Mouse (Mus musculus) heart, embryonic 12.5 days (tissue): Measurements from ENCODE around the gene Sec24d. TPM values are rescaled to one million over a fixed set of nuclear protein-coding genes. Genes with fewer than 3 reads are reported as not detected.

Experiments used
- ATAC-seq: fragments of 200-750 bp; cut with Nextera tagmentation; 2 replicates; pipeline ENCODE4 v1.8.0; 2017; ENCODE audit warnings: moderate TSS enrichment, moderate library complexity; ENCODE audit not compliant: insufficient number of reproducible peaks, low FRiP score
- H3K27ac ChIP-seq: fragments of 300-500 bp; sonication (generic); 2 replicates; pipeline ENCODE4 v1.5.1; 2016; ENCODE audit warnings: mild to moderate bottlenecking, moderate library complexity; ENCODE audit not compliant: poor library complexity, severe bottlenecking
- H3K27me3 ChIP-seq: fragments of 300-500 bp; sonication (generic); replicated peaks from 2 replicates; pipeline ENCODE4 v1.6.1; 2016; ENCODE audit warnings: mild to moderate bottlenecking, moderate library complexity
- H3K36me3 ChIP-seq: fragments of 300-500 bp; sonication (generic); 2 replicates; pipeline ENCODE4 v1.6.1; 2016; ENCODE audit warnings: mild to moderate bottlenecking, moderate library complexity
- H3K4me1 ChIP-seq: fragments of 300-500 bp; sonication (generic); replicated peaks from 2 replicates; pipeline ENCODE4 v1.6.1; 2016; ENCODE audit warnings: mild to moderate bottlenecking
- H3K4me2 ChIP-seq: fragments of 300-500 bp; sonication (generic); 2 replicates; pipeline ENCODE4 v1.6.1; 2016; ENCODE audit warnings: mild to moderate bottlenecking, moderate library complexity
- H3K4me3 ChIP-seq: fragments of 300-500 bp; sonication (generic); 2 replicates; pipeline ENCODE4 v1.5.1; 2016; ENCODE audit warnings: mild to moderate bottlenecking
- H3K9ac ChIP-seq: fragments of 300-500 bp; sonication (generic); 2 replicates; pipeline ENCODE4 v1.6.1; 2016; ENCODE audit warnings: mild to moderate bottlenecking, moderate library complexity
- H3K9me3 ChIP-seq: fragments of 300-500 bp; sonication (generic); replicated peaks from 2 replicates; pipeline ENCODE4 v1.6.1; 2016; ENCODE audit warnings: mild to moderate bottlenecking, moderate library complexity
- WGBS: fragments of 180-500 bp; shearing (Covaris S2); methylation state at CpG from one replicate; pipeline ENCODE4 v1.1.7; 2016; 5-methylcytosine and 5-hydroxymethylcytosine counted together
- polyA plus RNA-seq: library from polyadenylated mRNA; unstranded; fragments of >200 nt; fragmentation: Nextera tagmentation; extraction: Ambion mirVana; gene quantifications from 2 replicates; pipeline ENCODE4 v1.2.1, GENCODE M21; 2016

Gene Sec24d
- polyA plus RNA-seq, result 77.5 and 79.4 TPM in 2 replicates

DNA sequence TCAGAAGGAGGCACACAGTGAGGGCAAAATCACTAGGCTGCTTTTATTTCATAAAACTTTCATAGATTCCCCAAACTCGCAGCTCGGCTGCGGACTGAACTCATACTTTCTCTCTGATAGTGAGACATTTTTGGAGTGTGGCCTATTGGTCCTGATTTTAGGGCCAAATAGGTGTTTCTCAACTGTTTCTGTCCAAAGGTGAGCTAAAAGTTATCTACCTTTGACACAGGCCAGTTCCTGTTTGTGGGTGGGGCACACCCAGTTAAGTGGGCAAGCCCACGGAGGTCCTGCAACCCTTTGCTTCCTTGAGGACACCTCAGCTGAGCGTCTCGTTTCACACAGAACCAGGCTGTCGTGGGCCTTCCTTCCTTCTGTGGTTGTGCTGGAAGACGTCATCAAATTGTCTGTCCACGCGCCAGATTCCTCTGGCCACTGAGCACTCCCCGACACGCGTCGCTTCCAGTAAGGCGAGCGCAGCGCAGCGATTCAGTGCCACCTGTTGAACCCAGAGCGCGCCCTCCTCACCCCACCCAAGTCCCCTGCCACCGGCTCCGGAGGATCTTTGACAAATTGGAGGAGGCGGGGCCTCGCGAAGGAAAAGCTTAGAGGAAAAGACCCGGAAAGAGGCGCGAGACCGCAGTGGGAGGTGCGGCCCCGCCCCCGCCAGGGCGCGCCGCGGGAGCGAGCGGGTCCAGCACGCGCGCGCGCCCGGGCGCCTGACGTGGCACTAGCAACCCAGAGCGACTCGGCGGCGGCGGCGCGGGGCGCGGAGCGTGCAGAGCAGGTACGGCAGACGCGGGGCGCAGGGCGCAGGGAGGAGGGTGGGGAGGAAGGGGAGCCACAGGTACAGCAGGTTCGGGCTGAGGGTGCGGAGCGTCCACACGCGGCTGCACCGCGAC, at the start of gene Sec24d:
TSS of gene Sec24d (plus strand) at position 703 of the 899 bp plus-strand sequence.
- Histone ChIP-seq H3K36me3 (peaks cover 25% of the 10 kb centered on the region), H3K4me2 (peak within 1 kb of the TSS; percentile 71), H3K9me3 (peaks cover 3% of the 10 kb centered on the region; the same call in 1 of the 2 replicates), H3K27me3 (no peaks in the 10 kb centered on the region), H3K4me1 (peaks cover 20% of the 10 kb centered on the region), H3K4me3 (peak within 1 kb of the TSS; percentile 65), H3K9ac (peak within 1 kb of the TSS; percentile 89), H3K27ac (peak within 1 kb of the TSS; percentile 85)
- WGBS, result 3% methylated on average over 67 of the region's 68 CpGs
- ATAC-seq, result peak; percentile 87

DNA sequence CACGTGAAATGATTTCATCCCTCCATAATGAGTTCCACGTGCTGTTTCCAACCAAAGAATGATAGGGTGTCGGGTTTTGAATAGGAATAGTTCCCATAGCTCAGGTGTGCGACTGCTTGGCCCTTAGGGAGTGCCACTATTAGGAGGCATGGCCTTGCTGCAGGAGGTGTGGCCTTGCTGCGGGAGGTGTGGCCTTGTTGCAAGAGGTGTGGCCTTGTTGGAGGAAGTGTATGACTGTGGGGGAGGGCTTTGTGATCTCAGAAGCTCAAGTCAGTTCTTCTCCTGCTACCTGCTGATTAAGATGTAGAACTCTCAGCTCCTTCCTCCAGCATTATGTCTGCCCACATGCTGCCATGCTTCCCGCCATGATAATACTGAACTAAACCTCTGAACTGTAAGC, 48.6 kb upstream of the Sec24d start:
- Histone ChIP-seq H3K27me3 (no peaks in the 10 kb centered on the region), H3K36me3 (peaks cover 3% of the 10 kb centered on the region; the same call in 1 of the 2 replicates), H3K4me1 (no peaks in the 10 kb centered on the region), H3K9ac (no peak overlapping the region), H3K4me2 (no peak overlapping the region), H3K4me3 (no peak overlapping the region), H3K27ac (no peak overlapping the region), H3K9me3 (peaks cover 5% of the 10 kb centered on the region)
- no peak for ATAC-seq
- WGBS, result 51% methylated on average over 6 of the region's 6 CpGs

DNA sequence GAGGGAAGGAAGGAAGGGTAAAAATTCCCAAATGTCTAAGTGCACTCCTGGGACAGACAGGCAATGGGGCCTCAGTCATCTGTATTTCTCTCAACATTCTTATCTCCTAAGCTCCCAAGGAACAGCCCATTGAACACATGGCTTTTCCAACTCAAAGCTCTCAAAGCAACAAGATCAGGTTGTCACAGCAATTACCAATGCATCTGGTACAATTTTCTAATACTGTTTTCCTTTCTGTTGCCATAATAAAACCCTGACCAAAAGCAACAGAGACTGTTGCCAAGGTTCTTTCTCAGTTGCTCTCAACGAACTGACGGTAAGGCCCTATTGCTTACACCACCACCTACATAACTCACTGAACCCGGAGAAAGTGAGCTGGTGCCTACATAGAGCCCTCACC, 40.0 kb upstream of the Sec24d start:
- no peaks in the 10 kb centered on the region for H3K27me3 ChIP-seq
- peaks cover 7% of the 10 kb centered on the region for H3K36me3 ChIP-seq
- H3K4me3 ChIP-seq, result no peak overlapping the region
- H3K27ac ChIP-seq, result no peak overlapping the region
- no peak for ATAC-seq
- no peak overlapping the region for H3K9ac ChIP-seq
- peaks cover 11% of the 10 kb centered on the region for H3K4me1 ChIP-seq
- peaks cover 8% of the 10 kb centered on the region for H3K9me3 ChIP-seq
- H3K4me2 ChIP-seq, result no peak overlapping the region
- 75% methylated on average over 3 of the region's 3 CpGs for WGBS

DNA sequence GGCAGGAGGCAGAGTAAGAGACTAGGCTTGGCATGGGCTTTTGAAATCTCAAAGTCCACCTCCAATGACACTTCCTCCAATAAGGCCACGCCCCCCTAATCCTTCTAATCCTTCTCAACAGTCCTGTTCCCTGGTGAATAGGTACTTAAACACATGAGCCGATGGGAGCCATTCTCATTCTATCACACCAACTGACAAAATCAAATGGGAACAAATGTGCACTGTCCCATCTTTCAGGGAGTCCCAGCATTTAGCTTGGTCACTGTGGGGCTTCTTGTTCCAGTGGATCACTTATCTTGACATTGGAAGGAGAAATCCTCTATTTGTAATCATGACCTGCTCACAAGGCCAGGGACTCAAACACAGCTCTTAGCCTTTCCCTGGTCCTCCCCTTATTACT, 35.6 kb upstream of the Sec24d start:
- WGBS, result 88% methylated on average over 2 of the region's 2 CpGs
- no peaks in the 10 kb centered on the region for H3K27me3 ChIP-seq
- no peak overlapping the region for H3K4me3 ChIP-seq
- no peak overlapping the region for H3K9ac ChIP-seq
- H3K4me2 ChIP-seq, result no peak overlapping the region
- no peak overlapping the region for H3K27ac ChIP-seq
- peaks cover 24% of the 10 kb centered on the region for H3K4me1 ChIP-seq
- H3K9me3 ChIP-seq, result 0 out of 2 replicates have a peak, but pooled peaks cover 2% of the 10 kb centered on the region
- H3K36me3 ChIP-seq, result peaks cover 4% of the 10 kb centered on the region; the same call in 1 of the 2 replicates
- no peak for ATAC-seq

DNA sequence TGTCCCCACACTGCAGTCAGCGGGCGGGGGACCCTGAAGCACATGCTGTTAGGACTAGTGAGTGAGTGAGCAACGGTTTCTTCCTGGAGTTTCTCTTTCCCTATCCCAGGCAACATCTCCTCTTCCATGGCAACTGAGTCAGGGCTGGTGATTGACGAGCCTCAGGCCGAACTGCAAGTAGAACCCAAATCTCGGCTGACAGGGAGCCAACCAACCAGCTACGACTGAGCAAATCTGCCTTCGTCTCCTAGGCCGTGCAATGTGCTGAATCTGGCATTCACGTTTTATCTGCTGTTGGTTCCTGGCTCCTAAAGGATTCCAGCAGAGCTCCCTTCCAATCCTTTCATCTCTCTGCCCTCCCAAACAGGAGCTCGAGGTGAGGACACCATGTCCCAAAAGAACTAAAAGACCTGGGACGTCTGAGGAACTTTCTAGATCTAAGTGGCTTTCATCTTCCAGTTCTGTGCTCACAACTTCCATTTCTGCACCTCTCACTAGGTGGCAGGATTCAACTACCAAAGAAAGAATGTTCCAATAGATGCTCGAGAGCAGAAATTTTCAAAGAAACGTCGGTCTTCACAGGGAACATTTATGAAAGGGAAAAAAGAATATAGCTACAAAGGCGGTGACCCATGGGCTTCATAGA, 32.9 kb upstream of the Sec24d start:
- no peaks in the 10 kb centered on the region for H3K27me3 ChIP-seq
- H3K9ac ChIP-seq, result peak overlapping the region; percentile 56
- H3K36me3 ChIP-seq, result peaks cover 4% of the 10 kb centered on the region; the same call in 1 of the 2 replicates
- H3K9me3 ChIP-seq, result 0 out of 2 replicates have a peak, but pooled peaks cover 2% of the 10 kb centered on the region
- peak overlapping the region; percentile 49 for H3K4me2 ChIP-seq
- H3K27ac ChIP-seq, result peak overlapping the region; percentile 68
- 28% methylated on average over 16 of the region's 16 CpGs for WGBS
- peak overlapping the region; percentile 27 for H3K4me3 ChIP-seq
- H3K4me1 ChIP-seq, result peaks cover 27% of the 10 kb centered on the region
- ATAC-seq, result no peak

DNA sequence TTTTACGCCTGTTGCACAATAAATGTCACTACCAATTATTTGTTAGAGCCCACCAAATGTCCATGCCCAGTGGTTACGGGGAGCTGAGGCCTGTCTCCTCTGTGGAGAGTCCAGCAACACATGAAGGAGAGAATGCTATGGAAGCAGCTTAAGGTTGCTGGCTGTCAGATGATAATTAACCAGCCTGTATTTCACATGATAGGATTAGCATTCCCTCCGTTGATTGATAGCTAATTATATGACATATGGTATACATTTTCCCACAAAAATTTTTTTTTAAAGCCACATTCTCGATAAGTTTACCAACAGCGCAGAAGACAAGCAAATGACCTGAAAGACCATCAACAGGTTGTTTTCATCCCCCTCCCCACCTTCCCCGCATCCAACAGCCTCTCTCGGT, 31.8 kb upstream of the Sec24d start:
- no peak for ATAC-seq
- H3K9ac ChIP-seq, result peak overlapping the region; percentile 82
- H3K27me3 ChIP-seq, result no peaks in the 10 kb centered on the region
- H3K4me1 ChIP-seq, result peaks cover 27% of the 10 kb centered on the region
- peak overlapping the region; percentile 70 for H3K27ac ChIP-seq
- 19% methylated on average over 7 of the region's 7 CpGs for WGBS
- H3K9me3 ChIP-seq, result 0 out of 2 replicates have a peak, but pooled peaks cover 2% of the 10 kb centered on the region
- peak overlapping the region; percentile 89 for H3K4me2 ChIP-seq
- H3K36me3 ChIP-seq, result peaks cover 4% of the 10 kb centered on the region; the same call in 1 of the 2 replicates
- H3K4me3 ChIP-seq, result peak overlapping the region; percentile 75

DNA sequence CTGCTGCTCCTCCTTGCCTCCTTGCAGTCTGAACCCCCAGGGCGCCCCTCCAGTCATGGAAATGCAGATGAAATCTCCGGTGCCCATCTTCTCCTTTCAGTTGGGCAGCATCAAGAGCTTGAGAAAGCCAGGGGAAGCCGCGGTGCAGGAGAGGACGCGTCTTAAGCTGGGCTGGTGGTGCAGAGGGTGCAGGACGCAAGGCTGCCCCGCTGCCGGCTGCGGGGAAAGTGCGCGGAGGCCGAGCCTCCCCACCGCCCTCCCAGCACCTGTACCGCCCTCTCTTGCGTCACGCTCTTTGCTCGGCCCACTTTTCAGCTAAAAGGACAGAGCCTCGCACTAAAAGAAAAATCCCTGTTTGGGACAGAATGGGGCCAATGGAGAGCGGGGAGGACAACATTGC, 31.3 kb upstream of the Sec24d start, which contains the start of gene Synpo2:
TSS of gene Synpo2 (minus strand) at position 229 of the 400 bp plus-strand sequence.
- WGBS, result under 1% methylated on average over 20 of the region's 20 CpGs
- H3K4me3 ChIP-seq, result peak within 1 kb of the TSS; percentile 75
- H3K36me3 ChIP-seq, result peaks cover 4% of the 10 kb centered on the region; the same call in 1 of the 2 replicates
- ATAC-seq, result peak; percentile 65
- H3K9me3 ChIP-seq, result 0 out of 2 replicates have a peak, but pooled peaks cover 2% of the 10 kb centered on the region
- H3K27me3 ChIP-seq, result no peaks in the 10 kb centered on the region
- peak within 1 kb of the TSS; percentile 70 for H3K27ac ChIP-seq
- peaks cover 27% of the 10 kb centered on the region for H3K4me1 ChIP-seq
- peak within 1 kb of the TSS; percentile 82 for H3K9ac ChIP-seq
- peak within 1 kb of the TSS; percentile 89 for H3K4me2 ChIP-seq

DNA sequence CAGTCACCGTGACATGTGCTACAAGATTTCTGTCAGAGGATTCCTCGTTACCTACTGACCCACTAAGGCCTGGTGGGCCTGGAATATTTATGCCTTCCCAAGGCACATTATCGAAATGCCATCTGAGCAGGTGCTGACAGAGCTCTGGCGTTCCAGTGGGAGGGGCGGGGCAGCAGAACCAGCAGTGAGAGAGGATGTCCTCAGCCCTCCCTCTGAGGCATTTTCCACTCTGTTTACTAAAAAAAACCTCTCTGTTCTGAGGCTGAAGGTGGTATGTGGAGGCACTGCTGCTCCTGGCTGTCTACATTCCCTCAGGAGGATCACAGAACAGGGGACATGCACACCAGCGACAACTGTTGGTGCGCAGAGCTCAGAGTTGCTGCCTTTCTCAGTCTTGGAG, 30.2 kb upstream of the Sec24d start:
- ATAC-seq, result peak; percentile 30; the same call in 1 of the 2 replicates
- WGBS, result 15% methylated on average over 7 of the region's 7 CpGs
- peak overlapping the region; percentile 61 for H3K27ac ChIP-seq
- H3K4me2 ChIP-seq, result peak overlapping the region; percentile 89
- peaks cover 27% of the 10 kb centered on the region for H3K4me1 ChIP-seq
- no peaks in the 10 kb centered on the region for H3K9me3 ChIP-seq
- H3K36me3 ChIP-seq, result no peaks in the 10 kb centered on the region
- H3K9ac ChIP-seq, result peak overlapping the region; percentile 48
- no peak overlapping the region for H3K4me3 ChIP-seq
- H3K27me3 ChIP-seq, result no peaks in the 10 kb centered on the region

DNA sequence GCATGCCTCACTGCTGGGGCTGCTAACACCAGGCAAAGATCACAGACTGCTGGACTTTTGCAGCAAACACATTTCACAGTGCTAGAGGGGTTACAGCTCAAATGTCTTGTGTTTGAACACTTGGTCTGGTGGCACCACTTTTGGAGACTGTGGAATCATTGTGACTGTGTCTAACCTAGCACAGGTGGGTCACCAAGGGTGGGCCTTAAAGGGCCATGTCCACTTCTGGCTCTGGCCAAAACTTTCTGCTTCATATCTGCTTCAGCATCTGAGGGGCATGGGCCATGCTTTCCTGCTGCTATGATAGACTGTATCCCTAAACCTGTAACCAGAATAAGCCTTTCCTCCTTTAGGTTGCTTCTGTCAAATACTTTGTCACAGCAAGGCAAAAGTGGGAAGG, 29.8 kb upstream of the Sec24d start:
- Histone ChIP-seq H3K27me3 (no peaks in the 10 kb centered on the region), H3K4me2 (peak overlapping the region; percentile 89), H3K4me1 (peaks cover 27% of the 10 kb centered on the region), H3K36me3 (no peaks in the 10 kb centered on the region), H3K27ac (peak overlapping the region; percentile 61), H3K9me3 (no peaks in the 10 kb centered on the region), H3K4me3 (no peak overlapping the region), H3K9ac (peak overlapping the region; percentile 48)
- ATAC-seq, result no peak

DNA sequence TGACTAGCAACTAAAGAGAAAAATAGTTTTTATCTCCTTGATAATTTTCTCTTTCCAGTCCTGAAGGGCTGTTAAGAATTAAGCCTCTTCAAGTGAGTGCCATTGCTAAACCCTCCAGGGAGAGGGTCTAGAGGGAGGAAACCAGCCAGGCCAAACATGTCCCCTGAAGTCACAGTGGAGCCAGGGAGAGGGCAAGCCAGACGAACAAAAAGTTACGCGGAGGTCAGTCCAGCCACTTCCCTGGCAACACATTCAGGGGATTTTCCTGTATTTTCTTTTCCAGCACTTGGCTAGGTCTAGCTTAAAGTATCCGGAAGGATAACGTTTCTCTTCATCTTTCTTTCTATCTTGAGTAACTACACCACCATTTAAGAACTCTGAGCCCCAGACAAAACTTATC, 22.9 kb upstream of the Sec24d start:
- no peaks in the 10 kb centered on the region for H3K36me3 ChIP-seq
- H3K4me3 ChIP-seq, result no peak overlapping the region
- H3K4me2 ChIP-seq, result no peak overlapping the region
- peak overlapping the region; percentile 60 for H3K27ac ChIP-seq
- peaks cover 4% of the 10 kb centered on the region; the same call in 1 of the 2 replicates for H3K4me1 ChIP-seq
- peak; percentile 48; the same call in 1 of the 2 replicates for ATAC-seq
- 29% methylated on average over 5 of the region's 5 CpGs for WGBS
- no peaks in the 10 kb centered on the region for H3K9me3 ChIP-seq
- H3K27me3 ChIP-seq, result no peaks in the 10 kb centered on the region
- no peak overlapping the region for H3K9ac ChIP-seq

DNA sequence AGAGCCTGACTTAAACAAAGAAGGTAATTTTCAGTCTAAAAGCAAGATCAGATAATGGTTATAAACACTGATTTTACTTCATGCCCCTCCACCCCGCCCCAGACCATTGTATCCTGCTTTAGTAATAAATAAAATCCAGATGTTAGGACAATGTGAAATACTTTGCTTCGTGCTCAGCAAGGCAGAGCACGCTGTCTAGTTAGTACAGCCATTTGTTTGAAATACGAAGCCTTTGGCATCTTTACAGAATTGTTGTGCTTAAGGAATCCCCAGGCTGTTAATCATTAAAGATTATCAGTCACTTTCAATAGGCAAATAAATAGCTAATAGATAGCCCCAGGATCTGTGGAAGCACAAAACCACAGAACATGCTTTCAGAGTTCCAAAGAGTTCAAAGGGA, 21.6 kb upstream of the Sec24d start:
- Histone ChIP-seq H3K27ac (no peak overlapping the region), H3K9ac (no peak overlapping the region), H3K4me3 (no peak overlapping the region), H3K9me3 (no peaks in the 10 kb centered on the region), H3K4me2 (no peak overlapping the region), H3K27me3 (no peaks in the 10 kb centered on the region), H3K4me1 (peaks cover 4% of the 10 kb centered on the region; the same call in 1 of the 2 replicates), H3K36me3 (no peaks in the 10 kb centered on the region)
- WGBS, result 72% methylated on average over 4 of the region's 4 CpGs
- no peak for ATAC-seq
